ENCODE assay signal across 22 mouse cellular contexts in the genomic region with DNA sequence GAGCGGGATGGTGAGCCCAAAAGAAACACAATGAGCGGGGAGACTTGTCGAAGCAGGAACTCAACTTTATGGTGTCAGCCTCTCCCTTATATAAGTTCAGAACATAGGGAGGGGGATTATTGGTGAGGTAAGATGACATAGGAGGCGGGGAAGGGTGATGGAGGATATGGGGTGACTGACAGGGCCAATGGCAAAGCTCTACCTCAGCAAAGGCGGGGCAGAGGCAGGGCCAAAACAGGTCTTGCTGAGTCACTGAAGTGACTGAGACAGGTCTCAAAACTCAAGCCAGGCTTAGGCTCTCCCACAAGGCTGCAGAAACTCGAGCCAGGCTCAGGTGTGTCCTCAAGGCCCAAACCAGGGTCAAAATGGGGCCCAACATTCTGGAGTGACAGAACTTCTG. TPM values are rescaled to one million over a fixed set of nuclear protein-coding genes. Genes with fewer than 3 reads are reported as not detected.
"Had no signal": no experiment of that assay in that cellular context is flagged by ENCODE, and none has a peak within 500 bp of the region (broad histone marks: within the 10 kb centered on the region; RNA-seq: fewer than 3 reads in every experiment).

No protein-coding gene starts in this region.

- H3K4me3 ChIP-seq: kidney, embryonic 15.5 days; limb, embryonic 12.5 days; limb, embryonic 15.5 days; liver, embryonic 15.5 days; midbrain, embryonic 12.5 days; midbrain, embryonic 15.5 days; neural tube, embryonic 13.5 days had no signal

- H3K27me3 ChIP-seq: kidney, embryonic 15.5 days; limb, embryonic 12.5 days; limb, embryonic 15.5 days; liver, embryonic 15.5 days; midbrain, embryonic 15.5 days; neural tube, embryonic 13.5 days had no signal

- DNase-seq: kidney, adult 8-10 months; kidney, postnatal 10 days; kidney, postnatal 36 days; layer of hippocampus, postnatal 36 days; left cerebral cortex, postnatal 4 days; lung, adult 2 months; lung, postnatal 14 days; lung, postnatal 4 days; thymus, adult 2 months; thymus, postnatal 14 days; thymus, postnatal 4 days had no signal

- H3K4me1 ChIP-seq: limb, embryonic 12.5 days; limb, embryonic 15.5 days; midbrain, embryonic 12.5 days; midbrain, embryonic 15.5 days; neural tube, embryonic 13.5 days had no signal

- ATAC-seq: midbrain, embryonic 15.5 days had no signal

- H3K9ac ChIP-seq: kidney, embryonic 15.5 days; limb, embryonic 12.5 days; limb, embryonic 15.5 days; liver, embryonic 15.5 days; midbrain, embryonic 12.5 days; midbrain, embryonic 15.5 days; neural tube, embryonic 13.5 days had no signal

- H3K9me3 ChIP-seq: limb, embryonic 15.5 days; liver, embryonic 15.5 days; midbrain, embryonic 15.5 days had no signal

- H3K27ac ChIP-seq: kidney, embryonic 15.5 days; limb, embryonic 12.5 days; limb, embryonic 15.5 days; liver, embryonic 15.5 days; midbrain, embryonic 12.5 days; midbrain, embryonic 15.5 days; neural tube, embryonic 13.5 days had no signal

RNA-seq across cellular contexts. Expression of a gene that starts 14.2 kb away (rescaled TPM):
- total RNA-seq: megakaryocyte, adult 5-6 weeks; neutrophil, adult 5-6 weeks had no signal
- polyA plus RNA-seq: liver, embryonic 11.5 days; spleen, adult 2 months had no signal

RNA-seq across cellular contexts. Expression of a gene that starts 56.3 kb away (rescaled TPM):
- total RNA-seq: megakaryocyte, adult 5-6 weeks; neutrophil, adult 5-6 weeks had no signal
